Mouse (Mus musculus) small intestine, adult 2 months (tissue): ENCODE results near the gene Cnot9.

Experiments used
- CTCF ChIP-seq: fragments of 200-500 bp; IDR thresholded peaks from 2 replicates; pipeline ENCODE4 v1.5.1; 2012; ENCODE audit warnings: low read depth, mild to moderate bottlenecking, control low read depth, inconsistent platforms, low read length, moderate library complexity, mixed read lengths; ENCODE audit not compliant: insufficient replicate concordance, insufficient read length; ENCODE audit errors: extremely low read depth
- POLR2A ChIP-seq: fragments of 200-500 bp; IDR thresholded peaks from 2 replicates; pipeline ENCODE4 v1.6.1; 2012; ENCODE audit warnings: low read depth, mild to moderate bottlenecking, control low read depth, inconsistent platforms, low read length, moderate library complexity

GRCm38 (mm10) chr1:74485792-74486191 is 20.1 kb upstream of the Cnot9 start:
- TF ChIP-seq CTCF (no peak), POLR2A (no peak)
